Mouse (Mus musculus): ENCODE data around the gene Map4k2. TPM values are rescaled to one million over a fixed set of nuclear protein-coding genes. Genes with fewer than 3 reads are reported as not detected.
A peak's percentile ranks its signal among the peaks of the same experiment; 100 is the strongest.

The Map4k2 gene
- total and polyA plus RNA-seq, 3 experiments, result 55.5 to 119 (median 95.2) TPM

- Histone ChIP-seq H3K79me2 (replicated peaks; ENCODE audit: control insufficient read depth, extremely low read depth, insufficient read depth, poor library complexity, severe bottlenecking) (peaks cover 42% of the 10 kb centered on the region), H3K4me1 (ENCODE audit: control insufficient read depth in 1 of 2, insufficient read depth in 2 of 2) (peaks cover 5 to 62% of the 10 kb centered on the region in 2 experiments), H3K4me3 (replicated peaks in 1 of 3; ENCODE audit: low read depth in 2 of 3, low read length in 2 of 3, poor library complexity in 1 of 3) (peak within 1 kb of the TSS; percentile 76 to 98 (median 97)), H3K4me2 (ENCODE audit: insufficient read depth, low read depth, poor library complexity, severe bottlenecking) (peak within 1 kb of the TSS; percentile 97), H3K27ac (ENCODE audit: insufficient read depth, low read depth) (peak within 1 kb of the TSS; percentile 96), H3K36me3 (replicated peaks in 1 of 2; ENCODE audit: control insufficient read depth in 1 of 2, insufficient read depth in 1 of 2, low read length in 1 of 2) (peaks cover 29 to 59% of the 10 kb centered on the region in 2 experiments), H3K9me3 (replicated peaks; ENCODE audit: low read length) (no peaks in the 10 kb centered on the region), H3K9ac (ENCODE audit: insufficient read depth, low read depth) (peak within 1 kb of the TSS; percentile 98), H3K27me3 (replicated peaks) (no peaks in the 10 kb centered on the region)
- in situ Hi-C loops (cut with MboI; ENCODE audit: low pct_ligation_motif_present, low pct_unique_long_range_greater_than_20kb, low sequenced_read_pairs), result no loop called here
- TF ChIP-seq HCFC1 (IDR thresholded peaks at IDR 0.05; ENCODE audit: low read depth, low read length) (peak; percentile 62), IRF4 (IDR thresholded peaks at IDR 0.05; ENCODE audit: low read depth, low read length) (peak; percentile 53; the same call in 1 of the 2 replicates), NRF1 (IDR thresholded peaks at IDR 0.05; ENCODE audit: low read depth, low read length) (peak; percentile 100), TCF12 (IDR thresholded peaks at IDR 0.05; ENCODE audit: low read depth, low read length) (peak; percentile 72), ZC3H11A (IDR thresholded peaks at IDR 0.05; ENCODE audit: low read depth, low read length) (no peak), ZMIZ1 (IDR thresholded peaks at IDR 0.05; ENCODE audit: low read depth, low read length) (peak; percentile 63), KAT2A (IDR thresholded peaks at IDR 0.05; ENCODE audit: insufficient replicate concordance, low read length) (no peak), E2F4 (IDR thresholded peaks at IDR 0.05; ENCODE audit: insufficient replicate concordance, low read depth, low read length) (no peak), CHD2 (IDR thresholded peaks at IDR 0.05; ENCODE audit: low read length) (peak; percentile 86), POLR2AphosphoS2 (IDR thresholded peaks at IDR 0.05; ENCODE audit: low read depth, low read length) (peak; percentile 81; the same call in 1 of the 2 replicates), NELFE (IDR thresholded peaks at IDR 0.05; ENCODE audit: low read depth, low read length) (peak; percentile 78), SIN3A (IDR thresholded peaks at IDR 0.05; ENCODE audit: low read length) (peak; percentile 6; the same call in 1 of the 2 replicates), MEF2A (IDR thresholded peaks at IDR 0.05; ENCODE audit: borderline replicate concordance, low read depth, low read length) (no peak), RCOR1 (conservative IDR thresholded peaks at IDR 0.05; ENCODE audit: low read depth, low read length) (no peak), JUND (conservative IDR thresholded peaks at IDR 0.05; ENCODE audit: low read depth, low read length) (no peak; the same call in 1 of the 2 replicates), USF1 (IDR thresholded peaks at IDR 0.05; ENCODE audit: low read depth, low read length) (no peak), EP300 (IDR thresholded peaks at IDR 0.05; ENCODE audit: low read length) (no peak), PAX5 (IDR thresholded peaks at IDR 0.05; ENCODE audit: low read length) (no peak), POLR2A (IDR thresholded peaks at IDR 0.05; ENCODE audit: low read depth, low read length) (peak; percentile 88), RAD21 (IDR thresholded peaks at IDR 0.05; ENCODE audit: low read depth, low read length) (no peak), USF2 (conservative IDR thresholded peaks at IDR 0.05; ENCODE audit: low read depth, low read length) (no peak), MAZ (IDR thresholded peaks at IDR 0.05; ENCODE audit: low read depth, low read length) (peak; percentile 63; the same call in 1 of the 2 replicates), ZKSCAN1 (IDR thresholded peaks at IDR 0.05; ENCODE audit: borderline replicate concordance, low read depth, low read length) (no peak), JUN (IDR thresholded peaks at IDR 0.05; ENCODE audit: insufficient read depth, low read depth, low read length) (no peak), BHLHE40 (IDR thresholded peaks at IDR 0.05; ENCODE audit: low read depth, low read length) (peak; percentile 27; the same call in 1 of the 2 replicates), CHD1 (IDR thresholded peaks at IDR 0.05; ENCODE audit: low read depth, low read length) (no peak), MAFK (IDR thresholded peaks at IDR 0.05; ENCODE audit: insufficient replicate concordance, low read length) (no peak), ETS1 (conservative IDR thresholded peaks at IDR 0.05; ENCODE audit: low read depth, low read length) (no peak), ZNF384 (IDR thresholded peaks at IDR 0.05; ENCODE audit: low read depth, low read length) (no peak), MAX (IDR thresholded peaks at IDR 0.05; ENCODE audit: low read length) (no peak), MXI1 (IDR thresholded peaks at IDR 0.05; ENCODE audit: low read depth, low read length) (peak; percentile 68; the same call in 1 of the 2 replicates), ELF1 (IDR thresholded peaks at IDR 0.05; ENCODE audit: low read depth, low read length) (peak; percentile 91), CTCF (conservative IDR thresholded peaks at IDR 0.05 in 1 of 2, IDR thresholded peaks at IDR 0.05 in 1 of 2; ENCODE audit: low read depth in 2 of 2, low read length in 2 of 2) (no peak), GABPA (IDR thresholded peaks at IDR 0.05; ENCODE audit: insufficient replicate concordance, low read depth, low read length) (no peak), SMC3 (IDR thresholded peaks at IDR 0.05; ENCODE audit: low read depth, low read length) (no peak), TBP (conservative IDR thresholded peaks at IDR 0.05; ENCODE audit: low read depth, low read length) (0 out of 2 replicates have a peak, but pooled peaks have one; percentile 50), MYC (IDR thresholded peaks at IDR 0.05; ENCODE audit: low read depth, low read length) (no peak), UBTF (IDR thresholded peaks at IDR 0.05; ENCODE audit: low read depth, low read length) (peak; percentile 56; the same call in 1 of the 2 replicates)
- DNase-seq (ENCODE audit: extremely low read depth), result peak; percentile 100
- dilution Hi-C loops (cut with MboI; ENCODE audit: extremely low pct_ligation_motif_present, extremely low pct_unique_long_range_greater_than_20kb, low sequenced_read_pairs), result no loop called here
Observed at GRCm38 (mm10) chr19:6363411-6364240, 22.7 kb downstream of the Map4k2 start, which contains the start of gene Sf1. Gene Sf1 (plus strand): TSS chr19:6363690.
